Mouse (Mus musculus) urinary bladder, adult 2 months (tissue): ENCODE results near the gene Tmc5. TPM values are rescaled to one million over a fixed set of nuclear protein-coding genes. Genes with fewer than 3 reads are reported as not detected.

ENCODE experiments used
- DNase-seq: peaks from one replicate; pipeline ENCODE4 v3.0.0; 2022; ENCODE audit warnings: low spot score
- polyA plus RNA-seq: library from polyadenylated mRNA; depleted of rRNA; stranded (reverse); fragments of >200 nt; gene quantifications from 2 replicates; pipeline ENCODE4 v1.2.3, GENCODE M21; 2012

The Tmc5 gene
- polyA plus RNA-seq, 1 experiment: 0.04 TPM

DNA sequence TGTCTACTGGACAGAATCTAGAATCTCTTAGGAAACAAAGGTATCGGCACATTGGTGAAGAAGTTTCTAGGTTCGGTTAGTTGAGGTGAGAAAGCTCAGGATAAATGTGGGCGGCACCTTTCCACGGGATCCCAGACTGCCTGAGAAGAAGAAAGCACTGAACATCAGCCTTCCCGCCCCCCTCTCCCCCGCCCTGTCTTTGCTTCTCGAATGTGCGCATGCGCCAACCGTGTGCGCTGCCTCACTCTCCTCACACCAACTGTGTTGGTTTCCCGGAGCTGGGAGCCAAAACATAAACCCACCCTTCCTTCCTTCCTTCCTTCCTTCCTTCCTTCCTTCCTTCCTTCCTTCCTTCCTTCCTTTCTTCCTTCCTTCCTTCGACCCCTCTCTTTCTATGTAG is 13.6 kb downstream of the Tmc5 start:
- no peak for DNase-seq

DNA sequence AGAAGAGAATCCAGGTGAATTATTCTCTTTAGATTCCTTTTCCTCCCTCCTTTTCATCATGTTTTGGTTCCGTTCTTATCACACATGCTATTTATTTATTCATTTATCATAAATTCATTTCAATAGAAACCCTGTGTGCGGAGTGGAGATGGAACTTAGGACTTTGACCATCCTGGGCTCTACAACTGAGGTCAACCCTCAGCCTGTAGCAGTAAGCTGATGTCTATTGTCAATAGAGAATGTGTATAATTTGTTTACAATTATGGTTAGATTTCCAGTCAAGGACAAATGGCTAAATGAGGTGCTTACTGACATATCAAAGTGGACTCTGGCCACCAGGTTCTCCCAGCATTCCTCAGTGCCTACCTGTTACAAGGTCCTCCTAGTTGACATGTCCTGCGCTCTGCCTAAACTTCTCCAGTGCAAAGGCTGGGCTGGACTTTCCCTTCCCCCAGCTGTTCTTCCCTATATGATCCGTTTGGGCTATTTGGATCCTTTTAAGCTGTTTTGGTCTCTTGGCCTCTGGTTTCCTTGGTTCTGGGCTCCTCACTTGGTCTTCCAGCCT is 14.2 kb downstream of the Tmc5 start:
- DNase-seq: no peak

DNA sequence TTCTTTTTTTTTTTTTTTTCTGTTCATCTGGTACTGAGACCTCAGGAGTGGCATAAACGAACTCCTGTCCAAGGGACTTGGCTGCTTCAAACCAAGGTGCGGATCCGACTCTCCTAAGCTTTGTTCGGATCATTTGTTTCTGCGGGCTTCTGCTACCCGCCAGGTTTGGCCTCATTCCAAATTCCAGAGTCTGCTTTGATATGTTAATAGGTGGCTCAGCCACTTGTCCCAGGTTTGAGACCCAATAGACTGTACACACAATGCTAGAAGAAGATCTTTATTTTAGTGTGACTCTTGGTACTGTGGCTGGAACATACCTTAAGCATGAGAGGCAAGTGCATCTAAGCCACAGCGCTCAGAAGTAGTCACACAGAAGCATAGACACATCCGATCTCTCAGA is 14.8 kb downstream of the Tmc5 start:
- no peak for DNase-seq

DNA sequence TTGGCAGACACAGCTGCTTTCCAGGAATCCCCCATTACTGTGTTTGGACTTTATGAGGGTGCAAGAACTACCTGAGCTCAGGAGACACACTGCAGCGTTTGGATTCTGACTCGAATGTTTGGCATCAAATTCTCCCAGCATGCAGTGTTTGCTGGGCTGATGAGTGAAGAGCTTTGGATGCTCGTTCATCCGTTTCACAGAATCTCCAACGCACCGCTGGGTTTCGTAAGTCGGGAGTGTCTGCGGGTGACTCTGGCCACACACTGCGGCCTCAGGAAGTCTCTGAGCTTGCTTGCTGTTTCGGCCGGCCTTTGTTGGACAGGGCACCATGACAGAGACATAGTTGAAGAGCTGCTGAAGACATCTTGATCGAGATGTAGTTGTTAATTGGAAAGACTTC is 17.0 kb downstream of the Tmc5 start:
- DNase-seq: no peak

DNA sequence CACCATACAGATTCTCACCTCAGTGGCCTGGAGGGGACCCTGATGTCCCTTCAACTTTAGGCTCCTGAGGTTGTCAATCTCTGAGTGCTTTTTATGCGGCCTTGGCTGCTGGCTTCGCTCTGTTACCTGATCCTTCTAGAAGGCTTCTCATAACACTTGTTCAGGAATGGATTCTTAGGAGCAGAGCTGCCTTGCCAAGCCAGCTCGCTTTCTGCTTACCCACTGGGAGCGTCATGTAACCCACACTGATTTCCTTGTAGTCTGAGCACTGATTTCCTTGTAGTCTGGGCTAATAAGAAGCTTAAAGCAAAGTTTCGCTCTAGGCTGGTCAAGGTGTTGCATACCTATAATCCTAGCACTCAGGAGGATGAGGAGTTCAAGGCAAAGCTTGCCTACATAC is 21.0 kb downstream of the Tmc5 start:
- DNase-seq: no peak

DNA sequence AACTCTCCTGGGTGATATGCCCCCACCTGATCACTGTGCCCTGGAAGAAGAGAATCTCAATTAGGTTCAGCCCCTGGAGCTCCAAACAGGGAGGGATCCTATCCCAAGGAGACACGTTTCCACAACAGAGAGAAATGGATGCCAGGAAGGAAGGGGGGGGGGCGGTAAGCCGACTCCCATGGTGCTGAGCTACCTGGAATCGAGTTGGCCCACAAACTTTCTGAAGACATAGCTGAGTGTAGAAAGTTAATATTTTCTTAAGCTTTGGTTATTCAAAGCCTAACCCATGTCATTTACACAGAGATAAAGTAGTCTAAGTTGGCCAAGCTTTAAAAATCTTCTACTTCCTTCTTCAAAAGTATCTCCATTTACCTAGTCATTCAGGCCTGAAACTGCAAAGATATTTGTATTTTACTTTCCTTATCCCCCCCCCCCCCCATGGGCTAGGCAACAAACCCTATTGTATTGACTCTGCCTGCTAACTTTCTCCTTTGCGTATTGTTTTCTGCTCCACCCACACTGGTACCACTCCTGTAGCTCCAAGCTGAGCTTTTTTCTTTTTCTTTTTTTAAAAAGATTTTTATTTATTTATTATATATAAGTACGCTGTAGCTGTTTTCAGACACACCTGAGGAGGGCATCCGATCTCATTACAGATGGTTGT is 23.3 kb downstream of the Tmc5 start:
- DNase-seq: no peak

DNA sequence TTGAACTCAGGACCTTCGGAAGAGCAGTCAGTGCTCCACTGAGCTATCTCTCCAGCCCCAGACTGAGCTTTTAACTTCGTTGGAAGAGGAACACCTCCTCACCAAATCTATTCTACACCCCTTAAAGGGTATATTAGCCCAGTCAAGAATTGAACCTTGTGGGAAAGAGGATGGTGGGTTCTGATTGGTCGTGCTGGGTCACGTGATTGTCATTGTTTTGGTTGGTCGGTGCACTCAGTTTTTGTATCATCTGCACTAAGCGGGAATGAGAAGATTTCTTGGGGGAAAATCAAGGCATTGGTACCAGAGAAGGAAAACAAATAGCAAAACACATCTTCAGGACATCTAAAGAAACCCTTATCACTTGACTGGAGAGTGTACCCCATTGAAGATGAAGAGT is 24.0 kb downstream of the Tmc5 start:
- DNase-seq: no peak

DNA sequence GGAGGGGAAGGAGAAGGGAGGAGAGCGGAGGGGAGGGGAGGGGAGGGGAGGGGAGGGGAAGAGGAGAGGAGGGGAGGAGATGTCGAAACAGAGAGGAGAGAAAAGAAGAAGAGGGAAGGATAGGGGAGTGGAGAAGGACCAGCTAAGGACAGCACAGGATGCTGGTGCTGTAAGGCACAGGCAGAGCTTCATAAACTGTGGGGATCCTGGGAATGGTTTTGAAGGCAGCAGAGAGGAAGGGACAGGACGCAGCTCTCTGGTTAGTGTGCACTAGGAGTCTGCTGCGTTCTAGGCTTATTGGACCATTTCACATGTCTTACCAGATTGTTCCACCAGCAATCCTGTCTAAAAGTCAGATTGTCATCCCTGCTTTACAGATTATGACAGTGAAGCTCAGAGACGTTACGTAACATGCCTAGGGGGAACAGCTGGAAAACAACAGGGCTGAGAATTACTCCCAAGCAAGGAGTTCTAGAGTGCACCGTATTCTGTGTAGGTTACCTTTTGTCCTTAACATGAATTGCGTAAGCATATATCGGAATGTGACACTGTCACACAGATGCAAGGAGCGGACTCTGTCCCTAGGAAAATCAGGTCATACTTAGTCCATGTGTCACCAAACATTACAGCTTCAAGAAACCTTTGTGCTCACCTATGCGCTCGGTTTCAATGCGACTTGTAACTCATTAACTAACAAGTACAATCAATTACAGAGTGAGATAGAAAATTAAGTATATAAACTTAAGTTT is 30.6 kb downstream of the Tmc5 start:
- no peak for DNase-seq

DNA sequence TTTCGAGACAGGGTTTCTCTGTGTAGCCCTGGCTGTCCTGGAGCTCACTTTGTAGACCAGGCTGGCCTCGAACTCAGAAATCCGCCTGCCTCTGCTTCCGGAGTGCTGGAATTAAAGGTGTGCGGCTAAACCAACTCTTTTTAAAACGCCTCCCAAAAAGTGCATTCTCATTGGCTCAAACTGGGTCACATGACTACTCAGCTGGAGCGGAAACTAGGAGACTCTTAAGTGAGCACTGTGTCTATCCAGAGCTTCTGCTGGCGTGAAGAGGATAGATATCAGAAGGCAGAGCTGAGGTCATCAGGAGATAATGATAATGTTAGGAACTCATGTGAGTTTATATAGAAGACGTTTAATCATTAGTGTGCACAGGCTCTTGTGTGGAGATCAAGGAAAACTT is 36.0 kb downstream of the Tmc5 start:
- no peak for DNase-seq

DNA sequence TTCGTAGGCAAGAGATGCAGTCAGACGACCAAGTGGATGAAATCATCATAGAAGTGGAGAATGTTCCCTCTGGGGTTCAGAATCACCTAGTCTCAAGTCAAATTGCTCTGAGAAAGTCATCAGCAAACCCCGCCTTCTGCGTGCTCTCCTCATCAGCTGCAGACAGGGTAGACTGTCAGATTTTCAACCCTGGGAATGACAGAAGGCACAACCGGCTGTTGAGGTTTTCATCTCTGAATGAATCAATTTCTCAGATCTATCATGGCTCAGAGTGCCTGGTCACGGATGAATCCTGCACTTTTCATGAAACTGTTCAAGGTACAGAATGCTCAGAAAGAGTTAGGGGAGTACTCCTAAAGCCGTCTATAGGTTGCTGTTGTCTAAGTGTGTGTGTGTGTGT is 36.9 kb downstream of the Tmc5 start:
- no peak for DNase-seq

DNA sequence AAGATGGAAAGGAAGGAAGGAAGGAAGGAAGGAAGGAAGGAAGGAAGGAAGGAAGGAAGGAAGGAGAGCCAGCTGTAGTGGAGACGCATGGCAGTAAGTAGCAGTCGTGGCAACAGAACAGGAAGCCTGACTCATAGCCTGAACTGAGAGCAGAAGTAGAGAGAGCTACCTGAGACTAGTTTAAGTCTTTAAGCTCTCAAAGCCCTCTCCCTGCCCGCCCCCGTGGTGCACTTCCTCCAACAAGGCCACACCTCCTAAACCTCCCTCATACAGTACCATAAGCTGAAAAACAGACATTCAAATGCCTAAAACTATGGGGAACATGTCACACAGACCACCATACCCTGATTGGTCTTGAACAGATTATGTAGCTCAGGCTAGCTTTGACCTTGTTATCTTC is 40.4 kb downstream of the Tmc5 start:
- no peak for DNase-seq

DNA sequence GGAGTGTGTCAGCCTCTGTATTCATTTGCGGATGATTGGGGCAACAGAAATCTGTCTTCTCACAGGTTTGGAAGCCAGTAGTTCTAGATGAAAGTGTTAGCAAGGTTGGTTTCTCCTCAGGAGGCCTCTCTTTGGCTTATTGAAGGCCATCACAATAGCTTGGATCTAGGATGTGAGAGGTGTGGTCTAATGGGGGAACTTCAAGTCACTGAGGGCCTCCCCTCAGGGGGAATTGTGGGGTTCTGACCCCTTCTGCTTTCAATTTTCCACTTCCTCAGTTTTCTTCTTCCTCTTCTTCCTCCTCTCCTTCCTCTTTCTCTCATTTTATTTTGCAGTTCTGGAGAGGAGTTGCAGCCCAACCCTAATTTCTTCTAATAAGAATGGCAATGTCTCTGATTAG is 49.1 kb downstream of the Tmc5 start:
- DNase-seq: no peak

DNA sequence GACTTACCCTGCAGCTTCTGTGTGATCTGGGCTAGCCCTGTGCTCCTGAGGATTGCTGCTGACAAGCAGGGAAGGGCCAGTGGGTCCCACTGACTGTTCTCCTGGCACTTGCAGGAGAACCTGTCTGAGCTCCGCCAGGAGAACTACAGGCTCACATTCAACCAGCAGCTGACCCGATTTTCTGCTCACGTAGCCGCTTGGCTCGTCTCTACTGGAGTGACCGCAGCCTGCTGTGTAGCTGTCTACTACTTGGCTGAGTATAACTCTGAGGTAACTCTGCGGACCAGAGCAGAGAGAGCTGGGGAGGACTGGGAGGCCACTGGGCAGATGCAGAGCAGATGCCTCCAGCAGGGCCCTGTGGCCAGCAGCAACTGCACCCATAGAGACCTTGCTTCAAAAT is 52.2 kb downstream of the Tmc5 start:
- no peak for DNase-seq

DNA sequence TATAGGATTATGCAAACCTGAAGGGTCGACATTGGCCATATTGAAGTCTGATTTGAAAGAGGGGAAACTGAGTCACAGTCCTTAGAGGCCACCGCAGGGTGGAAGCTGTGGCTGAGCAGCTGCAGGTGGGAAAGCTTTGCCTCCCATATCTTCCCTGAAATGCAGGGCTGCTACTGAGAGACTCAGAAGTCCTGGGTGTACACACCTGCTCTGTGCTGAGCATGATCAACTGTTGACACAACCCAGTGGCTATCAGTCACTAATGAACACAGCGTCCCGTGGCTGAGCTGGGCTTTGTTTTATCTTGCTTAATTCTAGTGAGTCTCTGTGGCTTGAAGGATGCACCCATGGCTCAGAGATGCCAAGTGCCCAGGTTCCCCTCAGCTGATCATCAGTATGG is 53.0 kb downstream of the Tmc5 start:
- no peak for DNase-seq

DNA sequence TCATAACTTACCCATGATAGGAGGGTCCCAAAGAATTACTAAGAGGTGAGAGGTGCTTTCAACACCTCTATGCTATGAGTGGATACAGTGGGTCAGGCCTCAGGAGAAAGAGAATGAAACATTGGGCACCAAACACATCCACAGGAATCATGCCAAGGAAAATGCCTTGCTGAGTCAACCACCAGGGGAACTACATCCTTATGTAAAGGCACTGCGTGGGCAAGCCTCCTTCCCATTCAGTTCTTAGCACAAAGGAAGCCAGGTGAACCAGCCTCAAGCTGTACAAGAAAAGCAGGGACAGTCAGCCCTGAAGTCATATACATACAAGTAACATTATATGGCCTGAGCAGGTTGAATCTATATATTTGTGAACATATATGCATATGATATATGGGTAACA is 53.8 kb downstream of the Tmc5 start:
- DNase-seq: no peak

DNA sequence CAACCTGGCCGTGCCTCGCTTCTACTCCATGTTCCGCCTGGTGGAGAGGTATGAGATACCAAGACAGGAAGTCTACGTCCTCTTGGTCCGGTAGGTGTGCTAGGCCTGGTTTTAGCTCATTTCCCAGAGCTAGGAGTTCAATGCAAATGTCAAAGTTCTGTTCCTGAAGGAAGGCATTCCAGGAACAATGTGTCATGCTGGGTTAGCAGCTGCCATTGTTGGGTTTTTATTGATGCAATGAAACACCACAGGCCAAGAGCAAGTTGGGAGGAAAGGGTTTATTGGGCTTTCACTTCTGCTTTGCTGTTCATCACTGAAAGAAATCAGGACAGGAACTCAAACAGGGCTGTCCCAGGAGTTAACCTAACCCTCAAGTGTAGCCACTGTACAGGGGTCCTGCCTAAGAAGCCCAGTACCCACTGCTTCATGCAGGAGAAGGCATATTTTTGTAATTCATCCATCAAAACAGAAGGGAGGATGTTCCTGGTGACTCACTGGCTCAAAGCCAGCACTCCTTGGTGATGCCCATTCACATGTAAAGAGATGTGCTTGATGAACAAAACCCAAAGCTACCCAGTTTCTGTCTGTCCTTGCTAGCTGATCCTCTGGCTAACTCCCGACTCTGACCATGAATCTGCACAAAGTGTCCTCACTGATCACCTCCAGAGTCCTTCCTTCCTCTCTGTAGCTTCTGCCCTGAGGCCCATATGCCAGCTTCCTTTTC is 55.6 kb downstream of the Tmc5 start:
- DNase-seq: no peak

DNA sequence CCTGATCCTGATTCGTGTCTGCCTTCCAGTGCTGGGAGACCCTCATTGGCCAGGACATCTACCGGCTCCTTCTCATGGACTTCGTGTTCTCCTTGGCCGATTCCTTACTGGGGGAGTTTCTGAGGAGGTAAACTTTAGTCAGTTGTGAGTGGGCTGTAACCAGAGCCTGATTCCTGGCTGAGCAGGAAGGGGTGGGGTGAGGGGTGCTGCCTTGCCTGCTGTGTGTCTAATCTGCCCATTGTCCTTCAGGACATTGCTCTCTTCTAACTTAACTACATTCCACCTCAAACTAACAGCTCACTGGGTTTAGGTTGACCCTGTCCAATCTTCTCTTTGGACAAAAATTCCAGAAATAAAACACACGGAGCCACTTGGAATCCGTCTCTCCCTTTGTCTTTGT is 59.6 kb downstream of the Tmc5 start:
- no peak for DNase-seq

DNA sequence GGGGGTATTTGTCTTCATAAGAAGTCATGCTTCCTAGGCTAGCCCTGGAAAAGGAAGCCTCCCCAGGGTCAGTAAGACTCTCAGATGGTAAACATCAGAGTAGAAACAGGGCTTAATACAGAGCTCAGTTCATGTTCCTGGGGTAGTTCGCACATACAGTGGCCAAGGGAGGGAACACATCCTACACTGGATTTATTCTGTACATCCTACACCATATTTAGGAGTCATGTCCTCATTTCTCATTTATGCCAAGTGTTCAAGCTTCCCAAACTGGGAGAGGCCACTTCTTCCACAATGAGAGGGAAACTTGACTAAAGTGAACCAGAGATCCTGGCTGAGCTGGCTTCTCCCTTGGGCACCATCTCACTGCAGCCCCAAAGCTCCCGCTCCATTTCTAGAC is 70.7 kb downstream of the Tmc5 start:
- DNase-seq: no peak

DNA sequence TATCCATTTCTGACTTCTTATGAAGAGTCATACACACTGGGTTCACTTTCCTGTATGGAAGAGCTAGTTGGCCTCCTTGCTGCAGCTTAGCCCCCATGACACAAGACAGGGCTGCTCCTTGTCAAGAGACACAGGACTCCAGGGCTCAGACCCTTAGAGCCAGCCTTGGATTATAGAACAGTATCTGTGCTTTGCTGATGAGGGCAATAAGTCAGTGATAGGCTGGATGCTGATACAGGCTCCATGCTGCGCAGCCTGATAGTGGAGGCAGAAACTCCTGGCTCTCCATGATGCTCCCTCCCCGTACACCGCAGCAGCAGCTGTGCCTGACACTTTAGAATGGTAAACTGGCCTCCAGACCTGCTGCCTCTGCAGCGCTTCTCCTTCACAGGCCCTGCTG is 73.0 kb downstream of the Tmc5 start:
- DNase-seq: no peak

DNA sequence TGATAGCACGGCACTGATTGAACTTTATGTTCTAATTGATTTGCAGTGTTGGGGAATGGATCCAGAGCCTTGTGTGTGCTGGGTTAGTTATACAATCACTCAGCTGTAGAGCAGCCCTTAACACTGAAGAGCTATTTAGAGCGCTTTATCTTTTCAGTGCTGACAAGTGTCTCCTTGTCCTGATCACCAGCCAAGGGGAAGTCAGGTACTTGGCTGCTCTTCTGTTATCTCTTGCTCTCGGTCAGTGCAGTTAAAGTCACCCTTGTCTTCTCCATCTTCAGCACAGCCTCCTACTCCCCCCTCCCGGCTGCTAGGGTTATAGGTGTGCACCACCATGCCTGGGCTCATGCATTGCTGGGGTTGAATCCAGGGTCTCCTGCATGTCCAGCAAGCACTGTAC is 79.7 kb downstream of the Tmc5 start:
- DNase-seq: no peak

DNA sequence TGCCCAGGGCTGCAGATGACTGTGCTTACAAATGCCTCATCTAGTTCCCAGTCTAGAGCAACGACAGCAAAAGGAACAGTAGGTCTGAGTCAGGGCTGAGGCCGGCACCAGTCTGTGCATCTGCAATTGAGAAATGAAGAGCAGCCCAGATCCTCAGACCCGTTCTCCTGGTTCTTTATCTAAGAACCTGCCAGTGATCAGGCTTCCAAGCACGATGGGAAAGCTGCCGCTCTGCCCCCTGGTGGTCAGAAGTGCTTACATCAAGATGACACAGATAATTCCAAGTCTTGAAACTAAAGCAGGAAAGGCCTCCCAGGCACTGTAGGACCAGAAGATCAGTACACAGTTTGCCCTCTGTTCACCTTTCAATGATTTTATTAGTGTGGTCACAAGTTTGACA is 91.1 kb downstream of the Tmc5 start:
- peak; percentile 53 for DNase-seq

DNA sequence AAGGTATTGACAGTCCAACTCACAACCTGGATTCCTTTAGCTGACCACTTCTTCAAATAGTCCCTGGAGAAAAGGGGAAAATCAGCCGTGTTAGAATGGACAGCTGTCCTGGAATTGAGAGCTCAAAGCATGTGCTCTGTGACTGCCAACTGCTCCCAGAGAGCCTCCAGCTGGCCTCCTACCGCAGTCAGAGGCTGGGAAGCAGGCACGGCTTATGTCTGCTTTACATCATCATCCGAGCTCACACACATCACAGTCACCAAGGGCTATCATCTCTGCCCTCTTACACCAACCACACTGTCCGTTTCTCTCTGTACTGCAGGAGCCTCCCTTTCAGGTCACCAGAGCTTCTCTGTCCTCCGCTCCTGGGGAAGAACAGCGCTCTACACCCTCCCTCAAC is 92.0 kb downstream of the Tmc5 start:
- no peak for DNase-seq

DNA sequence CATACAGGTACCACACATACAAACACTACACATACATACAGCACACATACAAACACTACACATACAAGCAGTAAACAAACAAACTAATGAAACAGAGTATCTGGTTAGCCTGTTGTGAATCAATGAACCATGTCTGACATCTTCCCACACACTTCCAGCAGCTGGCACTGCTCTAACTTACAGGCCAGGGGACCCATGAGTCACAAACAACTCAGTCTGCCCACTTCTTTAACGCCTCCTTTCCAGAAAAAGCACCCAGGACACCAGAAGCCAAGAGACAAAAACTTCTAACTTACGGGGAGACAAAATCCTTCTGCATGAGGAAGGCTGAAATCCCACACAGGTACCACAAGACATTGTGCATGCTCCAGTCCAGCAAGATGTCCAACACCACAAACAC is 94.2 kb downstream of the Tmc5 start:
- no peak for DNase-seq
